Comparison of ENCODE assay signal across 7 mouse cellular contexts in the genomic region with DNA sequence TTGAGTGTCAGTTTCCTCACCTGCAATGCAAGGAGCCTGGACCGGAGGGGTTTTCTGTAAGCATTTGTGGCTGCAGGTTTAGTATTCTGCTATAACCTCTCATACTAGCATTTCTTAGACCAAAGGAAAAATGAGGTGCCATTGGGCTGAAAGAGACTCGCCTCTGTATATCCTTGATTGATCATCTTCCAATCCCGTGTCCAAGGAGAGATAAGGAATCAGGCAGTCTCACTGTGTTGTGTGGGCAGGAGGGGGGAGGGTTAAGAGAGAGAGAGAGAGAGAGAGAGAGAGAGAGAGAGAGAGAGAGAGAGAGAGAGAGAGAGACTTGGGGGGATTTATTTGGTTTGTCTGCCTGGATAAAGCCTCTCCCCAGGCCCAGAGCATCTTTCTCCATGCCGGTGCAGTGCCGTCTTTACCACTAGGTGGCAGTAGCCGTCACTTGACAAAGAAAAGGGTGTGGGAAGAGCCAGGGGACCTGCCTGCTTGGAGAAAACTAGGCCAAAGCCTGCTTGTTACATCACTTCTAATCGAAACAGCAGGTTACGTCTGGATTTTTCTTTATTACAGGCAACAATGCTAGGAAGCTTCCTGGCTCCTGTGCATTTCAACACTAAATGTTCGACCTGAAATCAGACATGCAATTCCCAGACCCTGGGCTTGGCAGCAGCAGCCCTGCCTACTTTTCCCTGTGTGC. TPM values are rescaled to one million over a fixed set of nuclear protein-coding genes. Genes with fewer than 3 reads are reported as not detected.
DNase-seq lines count a peak whose midpoint lies in the region; ATAC-seq and TF ChIP-seq lines count a peak whose summit lies in the region.

No protein-coding gene starts in this region.

- no peak overlapping the region for H3K4me2 ChIP-seq in hindbrain, embryonic 16.5 days (ENCODE audit: low read length)
- no peak overlapping the region for H3K4me2 ChIP-seq in midbrain, embryonic 12.5 days (replicated peaks)

- H3K4me1 ChIP-seq in hindbrain, embryonic 16.5 days (ENCODE audit: control insufficient read depth, insufficient read depth, low read depth, low read length) = peaks cover 3% of the 10 kb centered on the region
- peaks cover 7% of the 10 kb centered on the region; the same call in 1 of the 2 replicates for H3K4me1 ChIP-seq in midbrain, embryonic 12.5 days

- 30% methylated on average over 9 of the region's 9 CpGs for whole genome bisulfite sequencing in hindbrain, embryonic 16.5 days
- WGBS in midbrain, embryonic 12.5 days = 39% methylated on average over 9 of the region's 9 CpGs

- ATAC-seq in hindbrain, embryonic 16.5 days = peak; percentile 92
- ATAC-seq in midbrain, embryonic 12.5 days (ENCODE audit: low FRiP score, low read depth) = peak; percentile 54; the same call in 1 of the 2 replicates

- intact Hi-C loops in gastrocnemius, adult 2 months (cut with DNase I) = loop anchor here (1.0 to 10.0 kb wide), 5 partner anchors 22 to 613 kb away; no protein-coding TSS in a partner anchor

- H3K27ac ChIP-seq in gastrocnemius, adult 2 months = peak overlapping the region; percentile 62
- peak overlapping the region; percentile 59 for H3K27ac ChIP-seq in hindbrain, embryonic 16.5 days (ENCODE audit: low read depth, low read length)
- no peak overlapping the region; the same call in 1 of the 2 replicates for H3K27ac ChIP-seq in midbrain, embryonic 12.5 days (replicated peaks)

- DNase-seq in adrenal gland, adult 18-20 months (ENCODE audit: low spot score in 2 of 2) = peak; percentile 64 to 75
- peak; percentile 96 to 98 for DNase-seq in cerebellum, postnatal 14 days
- DNase-seq in gastrocnemius, adult 2 months = peak; percentile 87
- DNase-seq in left cerebral cortex, adult 8-10 months (ENCODE audit: low spot score in 2 of 2) = peak; percentile 80 to 88
- peak; percentile 7 for DNase-seq in splenic B cell, adult 2 months (ENCODE audit: low read depth, low spot score)

- H3K27me3 ChIP-seq in hindbrain, embryonic 16.5 days (replicated peaks; ENCODE audit: control insufficient read depth, insufficient read depth, low read length) = no peaks in the 10 kb centered on the region
- H3K27me3 ChIP-seq in midbrain, embryonic 12.5 days = no peaks in the 10 kb centered on the region
- H3K27me3 ChIP-seq in splenic B cell, adult 2 months (ENCODE audit: control insufficient read depth, insufficient read depth, low read length, poor library complexity, severe bottlenecking) = no peaks in the 10 kb centered on the region

- peak overlapping the region; percentile 47; the same call in 1 of the 2 replicates for H3K9ac ChIP-seq in hindbrain, embryonic 16.5 days (ENCODE audit: low read depth, low read length)
- 0 out of 2 replicates have a peak overlapping the region, but pooled peaks have one; percentile 4 for H3K9ac ChIP-seq in midbrain, embryonic 12.5 days (replicated peaks)

- TF ChIP-seq CTCF in gastrocnemius, adult 2 months (IDR thresholded peaks at IDR 0.05) = peak; percentile 85

- no peaks in the 10 kb centered on the region for H3K36me3 ChIP-seq in hindbrain, embryonic 16.5 days (ENCODE audit: control insufficient read depth, insufficient read depth, low read length)
- H3K36me3 ChIP-seq in midbrain, embryonic 12.5 days = no peaks in the 10 kb centered on the region
- H3K36me3 ChIP-seq in splenic B cell, adult 2 months (ENCODE audit: control insufficient read depth, insufficient read depth, low read length, poor library complexity, severe bottlenecking) = no peaks in the 10 kb centered on the region

- no peak overlapping the region for H3K4me3 ChIP-seq in gastrocnemius, adult 2 months
- H3K4me3 ChIP-seq in hindbrain, embryonic 16.5 days (ENCODE audit: low read length) = no peak overlapping the region
- H3K4me3 ChIP-seq in midbrain, embryonic 12.5 days = no peak overlapping the region

- no peaks in the 10 kb centered on the region for H3K9me3 ChIP-seq in hindbrain, embryonic 16.5 days (ENCODE audit: control insufficient read depth, low read length)
- no peaks in the 10 kb centered on the region for H3K9me3 ChIP-seq in midbrain, embryonic 12.5 days

RNA-seq across cellular contexts. Expression of gene Ces5a, which starts 56.1 kb away (rescaled TPM):
- total RNA-seq in adrenal gland, adult 18-20 months (2021) = not detected
- under 1 TPM; 0.42 to 0.71 TPM for total RNA-seq in gastrocnemius, adult 2 months (2021)
- 0.20 and 0.78 TPM in 2 replicates for polyA plus RNA-seq in hindbrain, embryonic 16.5 days (2015; fragmentation: Nextera tagmentation; extraction: Ambion mirVana)
- 1 to 10 TPM in 2 of 4 experiments, under 1 TPM in 2; 0.43 to 1.5 (median 0.98) TPM for total RNA-seq in left cerebral cortex, adult 8-10 months (2022)
- polyA plus RNA-seq in midbrain, embryonic 12.5 days (2016; fragmentation: Nextera tagmentation; extraction: Ambion mirVana) = not detected in 2 replicates

Comparison
In these comparisons a context has a peak if more than half of its experiments do, and no peak if none do; other contexts are left out.
1. DNase-seq: peak in every context shown above with its lines; median percentile 97 in cerebellum, postnatal 14 days; 87 in gastrocnemius, adult 2 months; 84 in left cerebral cortex, adult 8-10 months; 70 in adrenal gland, adult 18-20 months; 7 in splenic B cell, adult 2 months.